Mouse (Mus musculus) liver, embryonic 15.5 days (tissue): ENCODE data around the gene Ptprd. TPM values are rescaled to one million over a fixed set of nuclear protein-coding genes. Genes with fewer than 3 reads are reported as not detected.
"Not testable (repeated sequence)": the region's sequence is repeated elsewhere in the genome, so short reads cannot be mapped to it uniquely, and the experiment has no call there.

Experiments
- ATAC-seq: fragments of 200-750 bp; cut with Nextera tagmentation; 2 replicates; pipeline ENCODE4 v1.8.0; 2017; ENCODE audit warnings: moderate number of reproducible peaks, mild to moderate bottlenecking, moderate library complexity; ENCODE audit not compliant: insufficient read depth
- H3K27ac ChIP-seq: fragments of 300-500 bp; sonication (generic); replicated peaks from 2 replicates; pipeline ENCODE4 v1.5.1; 2015; ENCODE audit warnings: mild to moderate bottlenecking, inconsistent platforms
- H3K27me3 ChIP-seq: fragments of 300-500 bp; sonication (generic); 2 replicates; pipeline ENCODE4 v1.6.1; 2015; ENCODE audit warnings: mild to moderate bottlenecking, inconsistent platforms
- H3K36me3 ChIP-seq: fragments of 300-500 bp; sonication (generic); replicated peaks from 2 replicates; pipeline ENCODE4 v1.6.1; 2015; ENCODE audit warnings: moderate library complexity, mild to moderate bottlenecking, inconsistent platforms
- H3K4me1 ChIP-seq: fragments of 300-500 bp; sonication (generic); replicated peaks from 2 replicates; pipeline ENCODE4 v1.6.1; 2015; ENCODE audit warnings: inconsistent platforms
- H3K4me2 ChIP-seq: fragments of 300-500 bp; sonication (generic); 2 replicates; pipeline ENCODE4 v1.6.1; 2015; ENCODE audit warnings: moderate library complexity, mild to moderate bottlenecking, inconsistent platforms
- H3K4me3 ChIP-seq: fragments of 300-500 bp; sonication (generic); replicated peaks from 2 replicates; pipeline ENCODE4 v1.5.1; 2015; ENCODE audit warnings: mild to moderate bottlenecking, inconsistent platforms
- H3K9ac ChIP-seq: fragments of 300-500 bp; sonication (generic); 2 replicates; pipeline ENCODE4 v1.6.1; 2015; ENCODE audit warnings: moderate library complexity, mild to moderate bottlenecking, inconsistent platforms
- H3K9me3 ChIP-seq: fragments of 300-500 bp; sonication (generic); replicated peaks from 2 replicates; pipeline ENCODE4 v1.6.1; 2016; ENCODE audit warnings: inconsistent platforms
- WGBS: fragments of 180-500 bp; shearing (Covaris S2); methylation state at CpG from one replicate; pipeline ENCODE4 v1.1.7; 2015; ENCODE audit warnings: mixed read lengths; ENCODE audit not compliant: insufficient replicate concordance; 5-methylcytosine and 5-hydroxymethylcytosine counted together
- polyA plus RNA-seq: library from polyadenylated mRNA; unstranded; fragments of >200 nt; fragmentation: Nextera tagmentation; extraction: Ambion mirVana; gene quantifications from 2 replicates; pipeline ENCODE4 v1.2.1, GENCODE M21; 2015

Ptprd gene
- polyA plus RNA-seq, 1 experiment from 2014 or later = 4.8 TPM

GRCm38 (mm10) chr4:77889489-77889888 is 322.3 kb downstream of the Ptprd start:
- no peaks in the 10 kb centered on the region for H3K9me3 ChIP-seq
- no peak overlapping the region for H3K4me2 ChIP-seq
- no peaks in the 10 kb centered on the region for H3K36me3 ChIP-seq
- no peaks in the 10 kb centered on the region for H3K27me3 ChIP-seq
- no peak overlapping the region for H3K27ac ChIP-seq
- no peak for ATAC-seq
- H3K9ac ChIP-seq = no peak overlapping the region
- H3K4me3 ChIP-seq = no peak overlapping the region
- H3K4me1 ChIP-seq = no peaks in the 10 kb centered on the region
- 63% methylated on average over 4 of the region's 4 CpGs for whole genome bisulfite sequencing

GRCm38 (mm10) chr4:77880213-77880612 is 331.5 kb downstream of the Ptprd start:
- Histone ChIP-seq H3K9me3 (no peaks in the 10 kb centered on the region), H3K27ac (no peak overlapping the region), H3K27me3 (no peaks in the 10 kb centered on the region), H3K36me3 (no peaks in the 10 kb centered on the region), H3K9ac (no peak overlapping the region), H3K4me3 (no peak overlapping the region), H3K4me1 (no peaks in the 10 kb centered on the region), H3K4me2 (no peak overlapping the region)
- 25% methylated on average over 2 of the region's 2 CpGs for WGBS
- ATAC-seq = no peak

GRCm38 (mm10) chr4:77861269-77861668 is 350.5 kb downstream of the Ptprd start:
- no peaks in the 10 kb centered on the region for H3K27me3 ChIP-seq
- no peaks in the 10 kb centered on the region for H3K36me3 ChIP-seq
- H3K9me3 ChIP-seq = no peaks in the 10 kb centered on the region
- no peak overlapping the region for H3K4me2 ChIP-seq
- ATAC-seq = no peak
- no peak overlapping the region for H3K9ac ChIP-seq
- 67% methylated on average over 5 of the region's 5 CpGs for WGBS
- H3K27ac ChIP-seq = no peak overlapping the region
- H3K4me3 ChIP-seq = no peak overlapping the region
- no peaks in the 10 kb centered on the region for H3K4me1 ChIP-seq

GRCm38 (mm10) chr4:77797391-77797790 is 414.4 kb downstream of the Ptprd start:
- H3K36me3 ChIP-seq, H3K4me1 ChIP-seq, H3K27me3 ChIP-seq, H3K9ac ChIP-seq, H3K4me2 ChIP-seq, ATAC-seq, H3K27ac ChIP-seq, H3K4me3 ChIP-seq, H3K9me3 ChIP-seq: not testable (repeated sequence)
- 64% methylated on average over 1 of the region's 1 CpGs for WGBS

GRCm38 (mm10) chr4:77777237-77777636 is 434.5 kb downstream of the Ptprd start:
- no peaks in the 10 kb centered on the region for H3K27me3 ChIP-seq
- H3K4me1 ChIP-seq = no peaks in the 10 kb centered on the region
- no peak overlapping the region for H3K4me3 ChIP-seq
- H3K36me3 ChIP-seq = no peaks in the 10 kb centered on the region
- H3K27ac ChIP-seq = no peak overlapping the region
- no peak overlapping the region for H3K4me2 ChIP-seq
- no peak for ATAC-seq
- WGBS = 62% methylated on average over 2 of the region's 2 CpGs
- H3K9ac ChIP-seq = no peak overlapping the region
- no peaks in the 10 kb centered on the region for H3K9me3 ChIP-seq

GRCm38 (mm10) chr4:77763790-77764189 is 448.0 kb downstream of the Ptprd start:
- Histone ChIP-seq H3K9me3 (no peaks in the 10 kb centered on the region), H3K4me2 (no peak overlapping the region), H3K4me3 (no peak overlapping the region), H3K27ac (no peak overlapping the region), H3K36me3 (no peaks in the 10 kb centered on the region), H3K4me1 (no peaks in the 10 kb centered on the region), H3K27me3 (no peaks in the 10 kb centered on the region), H3K9ac (no peak overlapping the region)
- no peak for ATAC-seq
- 36% methylated on average over 1 of the region's 1 CpGs for WGBS

- no peak overlapping the region for H3K9ac ChIP-seq
- H3K4me2 ChIP-seq = no peak overlapping the region
- H3K36me3 ChIP-seq = no peaks in the 10 kb centered on the region
- H3K9me3 ChIP-seq = no peaks in the 10 kb centered on the region
- no peak overlapping the region for H3K4me3 ChIP-seq
- WGBS = 64% methylated on average over 2 of the region's 2 CpGs
- no peak overlapping the region for H3K27ac ChIP-seq
- ATAC-seq = no peak
- no peaks in the 10 kb centered on the region for H3K4me1 ChIP-seq
- H3K27me3 ChIP-seq = no peaks in the 10 kb centered on the region
These were observed 468.4 kb downstream of the Ptprd start for GRCm38 (mm10) chr4:77743391-77743790.

GRCm38 (mm10) chr4:77721908-77722307 is 489.9 kb downstream of the Ptprd start:
- no peak overlapping the region for H3K9ac ChIP-seq
- no peaks in the 10 kb centered on the region for H3K27me3 ChIP-seq
- H3K36me3 ChIP-seq = no peaks in the 10 kb centered on the region
- no peak overlapping the region for H3K27ac ChIP-seq
- no peak overlapping the region for H3K4me3 ChIP-seq
- no peaks in the 10 kb centered on the region for H3K9me3 ChIP-seq
- no peaks in the 10 kb centered on the region for H3K4me1 ChIP-seq
- no peak for ATAC-seq
- 60% methylated on average over 6 of the region's 6 CpGs for WGBS
- no peak overlapping the region for H3K4me2 ChIP-seq

- Histone ChIP-seq H3K4me1 (no peaks in the 10 kb centered on the region), H3K27ac (no peak overlapping the region), H3K36me3 (no peaks in the 10 kb centered on the region), H3K27me3 (no peaks in the 10 kb centered on the region), H3K9ac (no peak overlapping the region), H3K4me2 (no peak overlapping the region), H3K9me3 (no peaks in the 10 kb centered on the region), H3K4me3 (no peak overlapping the region)
- WGBS = 37% methylated on average over 2 of the region's 2 CpGs
- no peak for ATAC-seq
These were observed 494.0 kb downstream of the Ptprd start for GRCm38 (mm10) chr4:77717792-77718191.

- Histone ChIP-seq H3K9me3 (no peaks in the 10 kb centered on the region), H3K36me3 (no peaks in the 10 kb centered on the region), H3K27me3 (no peaks in the 10 kb centered on the region), H3K9ac (no peak overlapping the region), H3K4me1 (no peaks in the 10 kb centered on the region), H3K4me3 (no peak overlapping the region), H3K27ac (no peak overlapping the region), H3K4me2 (no peak overlapping the region)
- WGBS = 56% methylated on average over 2 of the region's 2 CpGs
- no peak for ATAC-seq
These were observed 501.5 kb downstream of the Ptprd start for GRCm38 (mm10) chr4:77710231-77710630.

- Histone ChIP-seq H3K9me3 (no peaks in the 10 kb centered on the region), H3K27ac (no peak overlapping the region), H3K4me2 (no peak overlapping the region), H3K4me3 (no peak overlapping the region), H3K9ac (no peak overlapping the region), H3K36me3 (no peaks in the 10 kb centered on the region), H3K4me1 (no peaks in the 10 kb centered on the region), H3K27me3 (no peaks in the 10 kb centered on the region)
- 61% methylated on average over 2 of the region's 2 CpGs for WGBS
- no peak for ATAC-seq
These were observed 513.5 kb downstream of the Ptprd start for GRCm38 (mm10) chr4:77698294-77698693.

- Histone ChIP-seq H3K4me1 (no peaks in the 10 kb centered on the region), H3K36me3 (no peaks in the 10 kb centered on the region), H3K27me3 (no peaks in the 10 kb centered on the region), H3K4me2 (no peak overlapping the region), H3K9me3 (no peaks in the 10 kb centered on the region), H3K9ac (no peak overlapping the region), H3K27ac (no peak overlapping the region), H3K4me3 (no peak overlapping the region)
- 66% methylated on average over 1 of the region's 1 CpGs for WGBS
- ATAC-seq = no peak
These were observed 536.0 kb downstream of the Ptprd start for GRCm38 (mm10) chr4:77675798-77676197.
